Mouse (Mus musculus) liver, adult (tissue): Measurements from ENCODE around the gene Zfp451.

Experiments used
- GATA4 ChIP-seq: IDR thresholded peaks from 2 replicates; pipeline ENCODE4 v1.6.1; 2014; ENCODE audit warnings: mild to moderate bottlenecking, low read length; ENCODE audit not compliant: insufficient replicate concordance

The Zfp451 gene

GRCm38 (mm10) chr1:33739302-33739701 is 75.1 kb downstream of the Zfp451 start:
- TF ChIP-seq GATA4: no peak

- TF ChIP-seq GATA4: no peak
Measured at GRCm38 (mm10) chr1:33738681-33739278, 75.6 kb downstream of the Zfp451 start.

GRCm38 (mm10) chr1:33738281-33738680 is 76.1 kb downstream of the Zfp451 start:
- no peak for TF ChIP-seq GATA4

- no peak for TF ChIP-seq GATA4
Measured at GRCm38 (mm10) chr1:33734001-33734685, 80.3 kb downstream of the Zfp451 start.

- no peak for TF ChIP-seq GATA4
Measured at GRCm38 (mm10) chr1:33733044-33733443, 81.4 kb downstream of the Zfp451 start.

GRCm38 (mm10) chr1:33725086-33725485 is 89.3 kb downstream of the Zfp451 start:
- no peak for TF ChIP-seq GATA4

GRCm38 (mm10) chr1:33724516-33724915 is 89.9 kb downstream of the Zfp451 start:
- TF ChIP-seq GATA4: no peak

- TF ChIP-seq GATA4: no peak
Measured at GRCm38 (mm10) chr1:33721020-33721419, 93.4 kb downstream of the Zfp451 start.

- TF ChIP-seq GATA4: no peak
Measured at GRCm38 (mm10) chr1:33720231-33720630, 94.2 kb downstream of the Zfp451 start.

- no peak for TF ChIP-seq GATA4
Measured at GRCm38 (mm10) chr1:33719733-33720225, 94.6 kb downstream of the Zfp451 start, which contains the start of gene Rab23. Gene Rab23, plus strand, starts transcription at chr1:33719887.

- TF ChIP-seq GATA4: no peak
Measured at GRCm38 (mm10) chr1:33717636-33718035, 96.8 kb downstream of the Zfp451 start.

GRCm38 (mm10) chr1:33714796-33715195 is 99.6 kb downstream of the Zfp451 start:
- no peak for TF ChIP-seq GATA4

GRCm38 (mm10) chr1:33712026-33712425 is 102.4 kb downstream of the Zfp451 start:
- no peak for TF ChIP-seq GATA4
